Comparison of ENCODE assay signal across 23 mouse cellular contexts in the genomic region with DNA sequence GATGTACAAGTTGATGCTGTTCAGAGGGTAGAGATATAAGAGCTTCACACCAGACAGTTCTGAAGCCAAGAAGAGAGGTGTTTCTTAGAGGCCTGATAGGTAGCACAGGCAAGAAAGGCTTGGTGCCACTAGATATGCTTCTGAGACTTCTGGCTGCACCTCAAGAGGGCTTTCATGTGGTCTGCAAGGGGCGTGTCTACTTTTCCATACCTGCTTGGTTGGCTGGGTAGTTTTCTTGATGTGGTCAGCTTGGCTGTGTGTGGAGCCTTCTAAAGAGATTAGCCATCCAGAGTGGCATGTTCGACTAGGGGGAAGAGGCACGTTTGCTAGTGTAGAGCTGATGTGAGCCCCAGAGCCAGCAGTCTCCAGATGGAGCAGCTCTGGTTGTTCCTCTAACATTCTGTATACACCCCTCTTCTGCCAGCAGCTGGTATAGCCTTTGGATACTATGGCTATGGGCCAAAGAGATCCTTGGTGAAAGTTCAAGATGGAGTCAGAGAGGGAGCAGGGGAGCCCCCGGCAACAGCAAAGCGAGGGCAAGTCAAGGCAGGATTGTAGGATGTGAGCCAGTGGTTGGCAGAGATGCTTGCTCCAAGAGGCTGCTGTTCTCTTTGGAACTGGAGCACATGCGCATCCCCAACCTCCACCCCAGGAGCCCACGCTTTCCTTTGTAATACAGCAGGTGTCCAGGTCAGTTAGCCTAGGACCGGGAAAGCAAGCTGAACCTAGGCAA. TPM values are rescaled to one million over a fixed set of nuclear protein-coding genes. Genes with fewer than 3 reads are reported as not detected.
A peak's percentile ranks its signal among the peaks of the same experiment; 100 is the strongest.
DNase-seq lines count a peak whose midpoint lies in the region; ATAC-seq and TF ChIP-seq lines count a peak whose summit lies in the region.
"Had no signal": no experiment of that assay in that cellular context is flagged by ENCODE, and none has a peak within 500 bp of the region (broad histone marks: within the 10 kb centered on the region; RNA-seq: fewer than 3 reads in every experiment).

No protein-coding gene starts in this region.

- 0 out of 2 replicates have a peak overlapping the region, but pooled peaks have one; percentile 30 for H3K27ac ChIP-seq in hindbrain, embryonic 10.5 days
- no peak overlapping the region for H3K27ac ChIP-seq in hindbrain, postnatal 0 days
- no peak overlapping the region for H3K27ac ChIP-seq in ES-Bruce4 (ENCODE audit: insufficient read depth, low read length)
- no peak overlapping the region for H3K27ac ChIP-seq in liver, embryonic 12.5 days
- no peak overlapping the region for H3K27ac ChIP-seq in limb, embryonic 10.5 days
- H3K27ac ChIP-seq: forebrain, embryonic 10.5 days; hindbrain, embryonic 13.5 days; liver, embryonic 14.5 days; midbrain, embryonic 15.5 days had no signal

- no peaks in the 10 kb centered on the region for H3K9me3 ChIP-seq in hindbrain, embryonic 10.5 days
- no peaks in the 10 kb centered on the region for H3K9me3 ChIP-seq in hindbrain, postnatal 0 days (ENCODE audit: low read length)
- H3K9me3 ChIP-seq in ES-Bruce4 (replicated peaks; ENCODE audit: control insufficient read depth, insufficient read depth, low read length, poor library complexity, severe bottlenecking) = no peaks in the 10 kb centered on the region
- H3K9me3 ChIP-seq in liver, embryonic 12.5 days (replicated peaks) = no peaks in the 10 kb centered on the region
- H3K9me3 ChIP-seq in limb, embryonic 10.5 days (replicated peaks) = no peaks in the 10 kb centered on the region
- H3K9me3 ChIP-seq: forebrain, embryonic 10.5 days; hindbrain, embryonic 13.5 days; midbrain, embryonic 15.5 days had no signal

- no peak for DNase-seq in hindbrain, embryonic 10.5 days (ENCODE audit: low spot score)
- no peak for DNase-seq in hindbrain, postnatal 0 days (ENCODE audit: low spot score)
- peak; percentile 36 for DNase-seq in induced T-regulatory cell, adult 2 months (ENCODE audit: low read depth)
- DNase-seq in thymus, postnatal 25 days = peak; percentile 76
- no peak for DNase-seq in limb, embryonic 10.5 days (ENCODE audit: low spot score)
- no peak for DNase-seq in liver
- DNase-seq: adrenal gland, postnatal 25 days; cerebellum, postnatal 14 days; kidney, adult 2 months; kidney, postnatal 36 days; left cerebral cortex, postnatal 4 days; right cerebral cortex, postnatal 25 days had no signal

- H3K4me1 ChIP-seq in hindbrain, embryonic 10.5 days (replicated peaks) = peaks cover 44% of the 10 kb centered on the region
- H3K4me1 ChIP-seq in hindbrain, postnatal 0 days (ENCODE audit: insufficient read depth, low read length) = 0 out of 2 replicates have a peak, but pooled peaks cover 1% of the 10 kb centered on the region
- H3K4me1 ChIP-seq in ES-Bruce4 (ENCODE audit: control insufficient read depth, insufficient read depth, low read length) = peaks cover 11% of the 10 kb centered on the region
- H3K4me1 ChIP-seq in liver, embryonic 12.5 days = peaks cover 11% of the 10 kb centered on the region; the same call in 1 of the 2 replicates
- H3K4me1 ChIP-seq in limb, embryonic 10.5 days = peaks cover 31% of the 10 kb centered on the region

- 92% methylated on average over 8 of the region's 8 CpGs for WGBS in hindbrain, embryonic 10.5 days
- WGBS in hindbrain, postnatal 0 days = 61% methylated on average over 8 of the region's 8 CpGs
- WGBS in liver, embryonic 12.5 days (ENCODE audit: insufficient replicate concordance) = 65% methylated on average over 8 of the region's 8 CpGs
- 85% methylated on average over 8 of the region's 8 CpGs for WGBS in limb, embryonic 10.5 days

- peak; percentile 37; the same call in 1 of the 2 replicates for TF ChIP-seq EP300 in ES-Bruce4 (IDR thresholded peaks at IDR 0.05; ENCODE audit: insufficient read depth, low read depth, low read length)

- H3K36me3 ChIP-seq in hindbrain, embryonic 10.5 days = no peaks in the 10 kb centered on the region
- H3K36me3 ChIP-seq in hindbrain, postnatal 0 days (ENCODE audit: insufficient read depth, low read length) = no peaks in the 10 kb centered on the region
- H3K36me3 ChIP-seq in ES-Bruce4 (ENCODE audit: control insufficient read depth, insufficient read depth, low read length, poor library complexity, severe bottlenecking) = no peaks in the 10 kb centered on the region
- no peaks in the 10 kb centered on the region for H3K36me3 ChIP-seq in liver, embryonic 12.5 days
- no peaks in the 10 kb centered on the region for H3K36me3 ChIP-seq in limb, embryonic 10.5 days
- H3K36me3 ChIP-seq: forebrain, embryonic 10.5 days; hindbrain, embryonic 13.5 days; midbrain, embryonic 15.5 days had no signal

- no peak for TF ChIP-seq POLR2A in ES-Bruce4 (IDR thresholded peaks at IDR 0.05; ENCODE audit: insufficient read depth, low read length)

- no peak; the same call in 1 of the 2 replicates for TF ChIP-seq CTCF in hindbrain, postnatal 0 days (IDR thresholded peaks at IDR 0.05; ENCODE audit: low read depth)
- no peak for TF ChIP-seq CTCF in ES-Bruce4 (IDR thresholded peaks at IDR 0.05; ENCODE audit: low read depth, low read length)

- peaks cover 18% of the 10 kb centered on the region for H3K27me3 ChIP-seq in hindbrain, embryonic 10.5 days (ENCODE audit: insufficient read depth, poor library complexity, severe bottlenecking)
- no peaks in the 10 kb centered on the region for H3K27me3 ChIP-seq in hindbrain, postnatal 0 days (ENCODE audit: insufficient read depth, low read length)
- no peaks in the 10 kb centered on the region for H3K27me3 ChIP-seq in ES-Bruce4 (ENCODE audit: control insufficient read depth, insufficient read depth, low read length, poor library complexity, severe bottlenecking)
- H3K27me3 ChIP-seq in liver, embryonic 12.5 days (replicated peaks) = no peaks in the 10 kb centered on the region
- no peaks in the 10 kb centered on the region for H3K27me3 ChIP-seq in limb, embryonic 10.5 days (ENCODE audit: low read depth, poor library complexity, severe bottlenecking)
- H3K27me3 ChIP-seq: midbrain, embryonic 15.5 days had no signal

- ATAC-seq in hindbrain, postnatal 0 days = no peak
- no peak for ATAC-seq in liver, embryonic 12.5 days
- ATAC-seq: midbrain, embryonic 15.5 days had no signal

- H3K9ac ChIP-seq in hindbrain, postnatal 0 days (replicated peaks; ENCODE audit: low read length) = no peak overlapping the region
- H3K9ac ChIP-seq in ES-Bruce4 (ENCODE audit: low read depth, poor library complexity, severe bottlenecking) = no peak overlapping the region
- H3K9ac ChIP-seq in liver, embryonic 12.5 days = no peak overlapping the region
- H3K9ac ChIP-seq: hindbrain, embryonic 13.5 days; liver, embryonic 14.5 days; midbrain, embryonic 15.5 days had no signal

- H3K4me3 ChIP-seq in hindbrain, embryonic 10.5 days = no peak overlapping the region
- H3K4me3 ChIP-seq in hindbrain, postnatal 0 days (ENCODE audit: low read length) = no peak overlapping the region
- H3K4me3 ChIP-seq in ES-Bruce4 (ENCODE audit: low read depth, low read length) = no peak overlapping the region
- H3K4me3 ChIP-seq in liver, embryonic 12.5 days = no peak overlapping the region
- H3K4me3 ChIP-seq in limb, embryonic 10.5 days = no peak overlapping the region
- H3K4me3 ChIP-seq: forebrain, embryonic 10.5 days; hindbrain, embryonic 13.5 days; midbrain, embryonic 15.5 days had no signal

- no peak overlapping the region for H3K4me2 ChIP-seq in hindbrain, postnatal 0 days (ENCODE audit: low read depth, low read length)
- H3K4me2 ChIP-seq in liver, embryonic 12.5 days = no peak overlapping the region
- H3K4me2 ChIP-seq: hindbrain, embryonic 13.5 days; midbrain, embryonic 15.5 days had no signal

RNA-seq across cellular contexts. Expression of gene 5330417H12Rik, which starts 34.4 kb away (rescaled TPM):
- not detected in 2 replicates for polyA plus RNA-seq in hindbrain, embryonic 10.5 days (2016; fragmentation: Nextera tagmentation; extraction: Ambion mirVana)
- not detected in 2 replicates for total RNA-seq in hindbrain, postnatal 0 days (2014; rRNA removed)
- not detected in 2 replicates for polyA plus RNA-seq in hindbrain, postnatal 0 days (2015; fragmentation: Nextera tagmentation; extraction: Ambion mirVana)
- polyA plus RNA-seq in ES-Bruce4 (2011; ENCODE audit: insufficient read depth, insufficient read length, low read depth, missing spikeins) = not detected in 2 replicates
- polyA plus RNA-seq in liver, embryonic 12.5 days (2016; fragmentation: Nextera tagmentation; extraction: Ambion mirVana) = not detected in 2 replicates
- polyA plus RNA-seq in limb, embryonic 10.5 days (2016; fragmentation: Nextera tagmentation; extraction: Ambion mirVana) = not detected in 2 replicates
- total RNA-seq: adrenal gland, postnatal 25 days; granulocyte monocyte progenitor cell, adult 5-6 weeks; layer of hippocampus, postnatal 25 days; left cerebral cortex, postnatal 4 days had no signal
- polyA plus RNA-seq: embryonic facial prominence, embryonic 11.5 days; forebrain, embryonic 10.5 days; heart, postnatal 0 days; hindbrain, embryonic 13.5 days; kidney, adult 2 months; liver, embryonic 14.5 days; midbrain, embryonic 15.5 days; testis, adult 2 months had no signal

Comparison
In these comparisons a context has a peak if more than half of its experiments do, and no peak if none do; other contexts are left out.
1. DNase-seq: peak in induced T-regulatory cell, adult 2 months (single experiment) and thymus, postnatal 25 days (single experiment); none in hindbrain, embryonic 10.5 days (single experiment), hindbrain, postnatal 0 days (single experiment), limb, embryonic 10.5 days (single experiment) and liver (single experiment).